Mouse (Mus musculus): ENCODE measurements at regions not wholly inside any gene's neighbourhood (a gene's known extent, or its start where the extent isn't known, plus 50 kb on each side); places are given as distances from the start of the nearest gene placed in this dataset.

DNA sequence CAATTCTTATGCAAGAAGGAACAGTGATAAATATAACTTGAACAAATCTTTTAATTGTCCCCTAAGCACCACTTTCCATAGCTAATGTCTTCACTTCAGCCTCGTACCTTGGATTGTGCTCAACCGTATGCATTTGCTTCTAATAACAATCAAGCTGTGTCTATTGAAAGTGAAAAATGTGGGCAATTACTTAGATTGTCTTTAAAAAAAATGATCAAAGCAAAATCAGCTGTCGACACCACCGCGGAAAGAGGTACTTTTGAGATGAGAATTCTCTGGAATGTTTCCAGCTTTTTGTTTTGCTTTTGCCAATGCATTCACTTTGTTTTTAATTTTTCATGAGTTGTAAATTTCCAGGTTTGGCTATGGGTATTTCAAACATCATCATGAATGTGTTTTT is 54.1 kb upstream of the Samsn1 start:
- TF ChIP-seq CTCF (IDR thresholded peaks at IDR 0.05) (no peak), POLR2A (IDR thresholded peaks at IDR 0.05; ENCODE audit: insufficient read depth, low read depth, low read length) (no peak), EP300 (IDR thresholded peaks at IDR 0.05; ENCODE audit: insufficient read depth, low read depth, low read length) (no peak)

Measured in heart, adult 2 months (tissue).